Mouse (Mus musculus): Measurements from ENCODE around the gene Blm. TPM values are rescaled to one million over a fixed set of nuclear protein-coding genes. Genes with fewer than 3 reads are reported as not detected.

The Blm gene
- polyA plus RNA-seq, 1 experiment from 2014 or later = 25.9 TPM

GRCm38 (mm10) chr7:80489445-80489844 lies 45.5 kb downstream of the Blm start:
- WGBS (ENCODE audit: insufficient replicate concordance) = 73% methylated on average over 1 of the region's 1 CpGs
- H3K9me3 ChIP-seq (replicated peaks; ENCODE audit: control insufficient read depth, low read length) = no peaks in the 10 kb centered on the region
- ATAC-seq (ENCODE audit: low read depth) = no peak
- H3K9ac ChIP-seq (ENCODE audit: low read depth, low read length) = no peak overlapping the region
- H3K27me3 ChIP-seq (ENCODE audit: control insufficient read depth, insufficient read depth, low read depth, low read length) = no peaks in the 10 kb centered on the region
- peaks cover 14% of the 10 kb centered on the region for H3K4me1 ChIP-seq (ENCODE audit: control insufficient read depth, low read depth, low read length)
- no peak overlapping the region for H3K4me2 ChIP-seq (ENCODE audit: low read depth, low read length)
- no peak overlapping the region for H3K4me3 ChIP-seq (ENCODE audit: low read depth, low read length)
- no peak overlapping the region for H3K27ac ChIP-seq (ENCODE audit: low read length)
- H3K36me3 ChIP-seq (ENCODE audit: control insufficient read depth, insufficient read depth) = peaks cover 35% of the 10 kb centered on the region

GRCm38 (mm10) chr7:80487239-80487638 lies 47.7 kb downstream of the Blm start:
- no peak overlapping the region for H3K9ac ChIP-seq (ENCODE audit: low read depth, low read length)
- ATAC-seq (ENCODE audit: low read depth) = no peak
- 38% methylated on average over 4 of the region's 4 CpGs for WGBS (ENCODE audit: insufficient replicate concordance)
- H3K27me3 ChIP-seq (ENCODE audit: control insufficient read depth, insufficient read depth, low read depth, low read length) = no peaks in the 10 kb centered on the region
- no peak overlapping the region for H3K4me2 ChIP-seq (ENCODE audit: low read depth, low read length)
- peaks cover 20% of the 10 kb centered on the region for H3K36me3 ChIP-seq (ENCODE audit: control insufficient read depth, insufficient read depth)
- H3K4me1 ChIP-seq (ENCODE audit: control insufficient read depth, low read depth, low read length) = peaks cover 11% of the 10 kb centered on the region
- H3K9me3 ChIP-seq (replicated peaks; ENCODE audit: control insufficient read depth, low read length) = no peaks in the 10 kb centered on the region
- no peak overlapping the region for H3K27ac ChIP-seq (ENCODE audit: low read length)
- no peak overlapping the region for H3K4me3 ChIP-seq (ENCODE audit: low read depth, low read length)

GRCm38 (mm10) chr7:80480097-80480496 lies 54.8 kb downstream of the Blm start:
- Histone ChIP-seq H3K4me3 (ENCODE audit: low read depth, low read length) (no peak overlapping the region), H3K9me3 (replicated peaks; ENCODE audit: control insufficient read depth, low read length) (no peaks in the 10 kb centered on the region), H3K27ac (ENCODE audit: low read length) (no peak overlapping the region), H3K36me3 (ENCODE audit: control insufficient read depth, insufficient read depth) (peaks cover 26% of the 10 kb centered on the region), H3K27me3 (ENCODE audit: control insufficient read depth, insufficient read depth, low read depth, low read length) (no peaks in the 10 kb centered on the region), H3K4me1 (ENCODE audit: control insufficient read depth, low read depth, low read length) (no peaks in the 10 kb centered on the region), H3K4me2 (ENCODE audit: low read depth, low read length) (no peak overlapping the region), H3K9ac (ENCODE audit: low read depth, low read length) (no peak overlapping the region)
- no peak for ATAC-seq (ENCODE audit: low read depth)
- WGBS (ENCODE audit: insufficient replicate concordance) = 81% methylated on average over 7 of the region's 7 CpGs

GRCm38 (mm10) chr7:80473837-80474236 lies 61.1 kb downstream of the Blm start:
- no peak for ATAC-seq (ENCODE audit: low read depth)
- Histone ChIP-seq H3K4me2 (ENCODE audit: low read depth, low read length) (no peak overlapping the region), H3K27me3 (ENCODE audit: control insufficient read depth, insufficient read depth, low read depth, low read length) (no peaks in the 10 kb centered on the region), H3K9ac (ENCODE audit: low read depth, low read length) (no peak overlapping the region), H3K27ac (ENCODE audit: low read length) (no peak overlapping the region), H3K36me3 (ENCODE audit: control insufficient read depth, insufficient read depth) (peaks cover 34% of the 10 kb centered on the region), H3K4me1 (ENCODE audit: control insufficient read depth, low read depth, low read length) (no peaks in the 10 kb centered on the region), H3K4me3 (ENCODE audit: low read depth, low read length) (no peak overlapping the region), H3K9me3 (replicated peaks; ENCODE audit: control insufficient read depth, low read length) (no peaks in the 10 kb centered on the region)
- 73% methylated on average over 7 of the region's 7 CpGs for WGBS (ENCODE audit: insufficient replicate concordance)

GRCm38 (mm10) chr7:80468851-80469250 lies 66.1 kb downstream of the Blm start:
- no peaks in the 10 kb centered on the region for H3K4me1 ChIP-seq (ENCODE audit: control insufficient read depth, low read depth, low read length)
- 87% methylated on average over 2 of the region's 2 CpGs for WGBS (ENCODE audit: insufficient replicate concordance)
- no peak overlapping the region for H3K9ac ChIP-seq (ENCODE audit: low read depth, low read length)
- no peak overlapping the region for H3K4me2 ChIP-seq (ENCODE audit: low read depth, low read length)
- no peak overlapping the region for H3K27ac ChIP-seq (ENCODE audit: low read length)
- H3K4me3 ChIP-seq (ENCODE audit: low read depth, low read length) = no peak overlapping the region
- ATAC-seq (ENCODE audit: low read depth) = no peak
- H3K9me3 ChIP-seq (replicated peaks; ENCODE audit: control insufficient read depth, low read length) = no peaks in the 10 kb centered on the region
- H3K27me3 ChIP-seq (ENCODE audit: control insufficient read depth, insufficient read depth, low read depth, low read length) = no peaks in the 10 kb centered on the region
- H3K36me3 ChIP-seq (ENCODE audit: control insufficient read depth, insufficient read depth) = peaks cover 35% of the 10 kb centered on the region

GRCm38 (mm10) chr7:80467334-80467733 lies 67.6 kb downstream of the Blm start:
- no peak for ATAC-seq (ENCODE audit: low read depth)
- Histone ChIP-seq H3K9me3 (replicated peaks; ENCODE audit: control insufficient read depth, low read length) (no peaks in the 10 kb centered on the region), H3K27ac (ENCODE audit: low read length) (no peak overlapping the region), H3K36me3 (ENCODE audit: control insufficient read depth, insufficient read depth) (peaks cover 34% of the 10 kb centered on the region), H3K9ac (ENCODE audit: low read depth, low read length) (no peak overlapping the region), H3K4me2 (ENCODE audit: low read depth, low read length) (no peak overlapping the region), H3K27me3 (ENCODE audit: control insufficient read depth, insufficient read depth, low read depth, low read length) (no peaks in the 10 kb centered on the region), H3K4me1 (ENCODE audit: control insufficient read depth, low read depth, low read length) (no peaks in the 10 kb centered on the region), H3K4me3 (ENCODE audit: low read depth, low read length) (no peak overlapping the region)
- 85% methylated on average over 2 of the region's 2 CpGs for WGBS (ENCODE audit: insufficient replicate concordance)

GRCm38 (mm10) chr7:80464831-80465230 lies 70.1 kb downstream of the Blm start:
- Histone ChIP-seq H3K4me2 (ENCODE audit: low read depth, low read length) (no peak overlapping the region), H3K27ac (ENCODE audit: low read length) (no peak overlapping the region), H3K27me3 (ENCODE audit: control insufficient read depth, insufficient read depth, low read depth, low read length) (no peaks in the 10 kb centered on the region), H3K4me1 (ENCODE audit: control insufficient read depth, low read depth, low read length) (no peaks in the 10 kb centered on the region), H3K9ac (ENCODE audit: low read depth, low read length) (no peak overlapping the region), H3K36me3 (ENCODE audit: control insufficient read depth, insufficient read depth) (peaks cover 48% of the 10 kb centered on the region), H3K4me3 (ENCODE audit: low read depth, low read length) (no peak overlapping the region), H3K9me3 (replicated peaks; ENCODE audit: control insufficient read depth, low read length) (no peaks in the 10 kb centered on the region)
- ATAC-seq (ENCODE audit: low read depth) = no peak
- 78% methylated on average over 5 of the region's 5 CpGs for WGBS (ENCODE audit: insufficient replicate concordance)

GRCm38 (mm10) chr7:80461891-80462290 lies 73.0 kb downstream of the Blm start:
- Histone ChIP-seq H3K27ac (ENCODE audit: low read length) (no peak overlapping the region), H3K9me3 (replicated peaks; ENCODE audit: control insufficient read depth, low read length) (no peaks in the 10 kb centered on the region), H3K4me2 (ENCODE audit: low read depth, low read length) (no peak overlapping the region), H3K4me3 (ENCODE audit: low read depth, low read length) (no peak overlapping the region), H3K36me3 (ENCODE audit: control insufficient read depth, insufficient read depth) (peaks cover 45% of the 10 kb centered on the region), H3K9ac (ENCODE audit: low read depth, low read length) (no peak overlapping the region), H3K4me1 (ENCODE audit: control insufficient read depth, low read depth, low read length) (peaks cover under 1% of the 10 kb centered on the region), H3K27me3 (ENCODE audit: control insufficient read depth, insufficient read depth, low read depth, low read length) (no peaks in the 10 kb centered on the region)
- 86% methylated on average over 7 of the region's 7 CpGs for WGBS (ENCODE audit: insufficient replicate concordance)
- ATAC-seq (ENCODE audit: low read depth) = no peak

- Histone ChIP-seq H3K4me1 (ENCODE audit: control insufficient read depth, low read depth, low read length) (peaks cover 11% of the 10 kb centered on the region), H3K4me3 (ENCODE audit: low read depth, low read length) (no peak overlapping the region), H3K27me3 (ENCODE audit: control insufficient read depth, insufficient read depth, low read depth, low read length) (no peaks in the 10 kb centered on the region), H3K36me3 (ENCODE audit: control insufficient read depth, insufficient read depth) (peaks cover 53% of the 10 kb centered on the region), H3K4me2 (ENCODE audit: low read depth, low read length) (no peak overlapping the region), H3K27ac (ENCODE audit: low read length) (no peak overlapping the region), H3K9me3 (replicated peaks; ENCODE audit: control insufficient read depth, low read length) (no peaks in the 10 kb centered on the region), H3K9ac (ENCODE audit: low read depth, low read length) (no peak overlapping the region)
- ATAC-seq (ENCODE audit: low read depth) = no peak
- WGBS (ENCODE audit: insufficient replicate concordance) = 86% methylated on average over 4 of the region's 4 CpGs
Measured at GRCm38 (mm10) chr7:80460892-80461291, 74.0 kb downstream of the Blm start.
